8 mouse cellular contexts compared by ENCODE assay signal in the genomic region with DNA sequence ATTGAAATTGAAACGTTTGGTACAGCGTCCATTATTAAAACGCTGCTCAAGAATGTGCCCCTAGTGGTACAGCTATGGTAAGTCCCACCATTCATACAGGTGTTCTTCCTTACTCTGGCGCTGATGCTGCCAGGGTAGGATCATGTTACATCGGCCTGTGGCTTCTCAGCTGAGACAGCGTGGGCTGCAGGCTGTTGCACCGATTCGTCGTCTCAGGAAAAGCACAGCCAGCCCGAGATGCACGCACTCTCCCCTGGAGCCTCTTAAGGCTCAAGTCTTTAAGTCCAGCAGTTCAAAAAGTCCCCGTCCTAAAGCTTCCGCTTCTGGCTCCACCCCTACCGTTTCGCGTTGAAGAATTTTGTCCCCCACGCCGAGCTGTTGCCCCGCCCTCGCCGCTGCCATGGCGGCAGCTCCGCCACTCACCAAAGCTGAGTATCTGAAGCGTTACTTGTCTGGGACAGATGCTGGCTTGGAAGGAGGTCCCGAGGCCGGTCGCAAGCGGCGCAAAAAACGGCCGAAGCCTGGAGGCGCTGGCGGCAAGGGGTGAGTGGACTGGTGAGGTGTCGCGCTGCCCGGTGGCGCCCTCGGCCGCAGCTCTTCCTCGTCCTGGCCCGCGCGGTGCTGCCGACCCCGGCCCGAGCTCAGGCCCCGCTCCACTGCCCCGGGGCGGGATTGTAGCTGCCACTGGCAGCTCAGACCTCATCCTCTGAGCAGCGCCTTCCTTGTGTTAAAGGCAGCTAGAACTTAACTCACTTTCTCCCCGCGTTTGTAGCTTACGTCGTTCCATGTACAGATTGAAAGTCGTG. TPM values are rescaled to one million over a fixed set of nuclear protein-coding genes. Genes with fewer than 3 reads are reported as not detected.
A peak's percentile ranks its signal among the peaks of the same experiment; 100 is the strongest.
DNase-seq lines count a peak whose midpoint lies in the region; ATAC-seq lines count a peak whose summit lies in the region.

Gene Bud13, plus strand, starts transcription at position 378 of the 806 bp plus-strand sequence.

- peak; percentile 93 to 99 for DNase-seq in adrenal gland, adult (ENCODE audit: inconsistent age in 2 of 2, low spot score in 1 of 2)
- DNase-seq in embryo, embryonic 10.5 days (ENCODE audit: low spot score) = peak; percentile 94
- peak; percentile 92 for DNase-seq in gastrocnemius, postnatal 14 days
- DNase-seq in left cerebral cortex, postnatal 10 days (ENCODE audit: extremely low spot score in 1 of 2, low spot score in 2 of 2) = peak; percentile 88 to 95
- DNase-seq in right cerebral cortex, postnatal 25 days = peak; percentile 93
- peak; percentile 91 to 97 for DNase-seq in urinary bladder, postnatal 4 days (ENCODE audit: low spot score in 2 of 2)

- ATAC-seq in inflammation-experienced regulatory T-cells, adult 6 months = peak; percentile 94
- peak; percentile 95 for ATAC-seq in megakaryocyte-erythroid progenitor cell, adult 5-6 weeks (replicated peaks; ENCODE audit: low FRiP score, low TSS enrichment, poor library complexity, severe bottlenecking)

- intact Hi-C loops in gastrocnemius, postnatal 14 days (cut with DNase I; ENCODE audit: low total_unique reads) = no loop called here
- intact Hi-C loops in left cerebral cortex, postnatal 10 days (cut with DNase I) = no loop called here

RNA-seq across cellular contexts. Expression of gene Bud13, which starts in this region (rescaled TPM):
- 1 to 10 TPM; 6.4 to 6.7 TPM for total RNA-seq in gastrocnemius, postnatal 14 days (2021)
- 10 to 100 TPM; 12.1 to 19.9 (median 19.7) TPM for polyA plus RNA-seq in inflammation-experienced regulatory T-cells, adult 6 months (2017; shearing (Covaris generic))
- 10 to 100 TPM in 1 of 2 experiments, 1 to 10 TPM in 1; 9.6 to 10.4 TPM for total RNA-seq in left cerebral cortex, postnatal 10 days (2021)
- total RNA-seq in megakaryocyte-erythroid progenitor cell, adult 5-6 weeks (2014; fragmentation: Nextera tagmentation) = 14.0 and 18.1 TPM in 2 replicates
- total RNA-seq in megakaryocyte-erythroid progenitor cell, adult 5-6 weeks (2017) = 13.8 and 16.0 TPM in 2 replicates

Comparison
In these comparisons a context has a peak if more than half of its experiments do, and no peak if none do; other contexts are left out.
1. Peak in every context shown above with its lines: DNase-seq and ATAC-seq.